Mouse (Mus musculus) liver, embryonic 14.5 days (tissue): ENCODE data around the gene Vps13d.

Experiments
- CTCF ChIP-seq: IDR thresholded peaks from 2 replicates; pipeline ENCODE4 v1.5.1; 2016; ENCODE audit warnings: antibody characterized with exemption, low read depth, control low read depth
- EP300 ChIP-seq: IDR thresholded peaks from 2 replicates; pipeline ENCODE4 v1.6.1; 2016; ENCODE audit warnings: antibody characterized with exemption, low read depth

DNA sequence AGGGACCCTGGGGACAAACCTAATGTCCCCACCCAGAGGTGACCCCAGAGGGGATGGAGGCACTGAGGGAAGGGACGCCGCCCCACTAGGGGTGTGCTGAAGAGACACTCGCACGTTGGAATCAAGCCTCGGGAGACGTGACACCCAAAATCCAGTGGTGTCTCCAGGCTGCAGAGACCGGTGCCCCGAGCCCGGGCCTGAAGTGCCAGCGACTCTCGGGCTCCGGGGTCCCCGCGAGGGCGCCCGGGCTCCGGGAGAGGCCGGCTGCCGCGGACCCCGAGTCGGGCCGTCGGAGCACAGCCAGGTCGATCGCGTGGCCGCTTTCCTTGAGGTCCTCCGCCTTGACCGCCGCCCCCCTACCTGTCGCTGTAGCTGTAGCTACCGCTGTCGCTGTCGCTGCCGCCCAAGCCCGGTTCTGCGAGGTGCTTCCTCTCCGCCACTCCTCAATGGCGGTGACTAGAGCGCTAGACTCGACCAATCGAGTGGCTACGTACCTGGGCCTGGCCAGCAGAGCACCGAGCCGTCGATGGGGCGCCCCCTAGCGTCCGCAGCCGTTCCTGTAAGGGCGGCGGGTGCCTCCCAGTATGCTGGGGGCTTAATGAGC is at the start of gene Vps13d:
- TF ChIP-seq CTCF (peak; percentile 100), EP300 (no peak; the same call in 1 of the 2 replicates)
